Mouse (Mus musculus): Measurements from ENCODE around the gene Gm20721.
A peak's percentile ranks its signal among the peaks of the same experiment; 100 is the strongest.

The Gm20721 gene

GRCm38 (mm10) chr2:174298471-174298870 lies 48.0 kb downstream of the Gm20721 start:
- no peak for DNase-seq (ENCODE audit: low read depth in 2 of 2, low spot score in 2 of 2)

- DNase-seq (ENCODE audit: low read depth in 2 of 2, low spot score in 2 of 2): no peak
Observed at GRCm38 (mm10) chr2:174297851-174298250, 48.7 kb downstream of the Gm20721 start.

GRCm38 (mm10) chr2:174297086-174297571 lies 49.4 kb downstream of the Gm20721 start:
- peak; percentile 25 to 28 for DNase-seq (ENCODE audit: low read depth in 2 of 2, low spot score in 2 of 2)

GRCm38 (mm10) chr2:174295900-174296465 lies 50.5 kb downstream of the Gm20721 start:
- DNase-seq (ENCODE audit: low read depth in 2 of 2, low spot score in 2 of 2): no peak

GRCm38 (mm10) chr2:174295175-174295899 lies 51.2 kb downstream of the Gm20721 start:
- DNase-seq (ENCODE audit: low read depth in 2 of 2, low spot score in 2 of 2): peak; percentile 14 to 47

GRCm38 (mm10) chr2:174294457-174294856 lies 52.1 kb downstream of the Gm20721 start:
- DNase-seq (ENCODE audit: low read depth in 2 of 2, low spot score in 2 of 2): no peak

- DNase-seq (ENCODE audit: low read depth in 2 of 2, low spot score in 2 of 2): no peak
Observed at GRCm38 (mm10) chr2:174291662-174292030, 54.9 kb downstream of the Gm20721 start.

GRCm38 (mm10) chr2:174291029-174291661 lies 55.4 kb downstream of the Gm20721 start:
- DNase-seq (ENCODE audit: low read depth in 2 of 2, low spot score in 2 of 2): no peak

- DNase-seq (ENCODE audit: low read depth in 2 of 2, low spot score in 2 of 2): no peak
Observed at GRCm38 (mm10) chr2:174288673-174289430, 57.7 kb downstream of the Gm20721 start.

- no peak for DNase-seq (ENCODE audit: low read depth in 2 of 2, low spot score in 2 of 2)
Observed at GRCm38 (mm10) chr2:174287921-174288320, 58.6 kb downstream of the Gm20721 start.

GRCm38 (mm10) chr2:174285921-174286470 lies 60.5 kb downstream of the Gm20721 start:
- DNase-seq (ENCODE audit: low read depth in 2 of 2, low spot score in 2 of 2): no peak

- no peak for DNase-seq (ENCODE audit: low read depth in 2 of 2, low spot score in 2 of 2)
Observed at GRCm38 (mm10) chr2:174284807-174285457, 61.6 kb downstream of the Gm20721 start.

GRCm38 (mm10) chr2:174284011-174284410 lies 62.5 kb downstream of the Gm20721 start, which contains the start of gene Gnas:
TSS of gene Gnas (plus strand) at chr2:174284320.
- DNase-seq (ENCODE audit: low read depth in 2 of 2, low spot score in 2 of 2): no peak

- DNase-seq (ENCODE audit: low read depth in 2 of 2, low spot score in 2 of 2): no peak
Observed at GRCm38 (mm10) chr2:174283341-174283740, 63.2 kb downstream of the Gm20721 start.
